Mouse (Mus musculus): ENCODE data around the gene Kank1.

The Kank1 gene

GRCm38 (mm10) chr19:25253198-25253597, 16.4 kb downstream of the Kank1 start:
- no peak for DNase-seq

DNA sequence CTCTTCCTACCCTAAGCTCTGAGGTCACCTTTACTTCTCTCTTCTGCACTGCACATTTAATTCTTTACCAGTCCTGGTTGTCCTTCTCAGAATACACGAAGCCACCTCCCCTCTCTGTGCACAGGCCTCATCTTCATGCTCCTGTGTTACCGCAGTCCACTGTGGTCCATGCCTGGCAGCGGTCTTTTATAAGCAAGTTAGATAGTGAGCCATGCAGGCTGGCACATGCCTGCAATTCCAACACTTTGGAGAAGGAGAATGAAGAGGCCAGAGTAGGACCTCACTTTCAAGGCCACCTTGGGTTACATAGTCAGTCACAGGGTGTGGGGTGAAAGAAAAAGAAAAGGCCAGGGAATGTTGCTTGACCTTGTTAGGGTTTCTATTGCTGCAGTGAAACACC, 16.9 kb downstream of the Kank1 start:
- no peak for DNase-seq

- no peak for DNase-seq
These were observed 21.5 kb downstream of the Kank1 start for GRCm38 (mm10) chr19:25258321-25258720.

GRCm38 (mm10) chr19:25266181-25266580, 29.4 kb downstream of the Kank1 start:
- no peak for DNase-seq

DNA sequence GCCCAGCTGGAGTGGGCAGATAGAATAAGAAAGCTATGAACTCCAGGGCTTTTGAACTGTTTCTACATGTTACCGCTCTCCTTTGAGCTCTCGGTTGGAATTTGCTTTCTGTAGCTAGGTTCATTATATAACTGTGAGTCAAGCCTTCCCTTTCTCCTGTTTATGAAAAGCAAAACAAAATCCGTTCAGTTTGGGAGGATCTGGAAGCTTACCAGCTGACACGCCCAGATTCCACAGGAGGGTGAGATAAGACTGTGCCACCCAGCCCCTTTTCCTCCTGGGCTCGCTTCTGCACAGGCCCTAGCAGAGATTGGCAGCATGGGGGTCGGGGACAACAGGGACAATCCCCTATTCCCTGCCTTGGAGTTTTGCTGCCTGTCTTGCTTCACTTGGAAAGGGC, 30.5 kb downstream of the Kank1 start:
- no peak for DNase-seq

GRCm38 (mm10) chr19:25268532-25268931, 31.8 kb downstream of the Kank1 start:
- no peak for DNase-seq

DNA sequence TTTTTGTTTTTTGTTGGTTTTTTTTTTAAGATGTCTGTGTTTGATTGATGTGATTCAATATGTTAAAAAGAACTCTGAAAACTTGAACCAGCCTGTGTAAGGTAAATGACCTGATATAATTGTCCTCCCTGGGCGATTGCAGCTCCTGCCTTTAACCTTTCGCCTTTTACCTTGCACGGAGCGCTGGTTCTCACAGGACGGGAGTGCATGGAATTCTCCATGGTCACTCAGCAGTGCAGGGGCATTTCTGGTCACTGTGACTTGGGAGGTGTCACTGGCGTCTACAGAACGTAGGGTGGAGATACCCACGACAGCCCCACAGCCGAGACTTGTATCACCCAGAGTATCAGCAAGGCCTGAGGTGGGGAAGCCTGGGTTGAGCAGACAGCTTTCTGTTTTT, 34.8 kb downstream of the Kank1 start:
- DNase-seq = no peak

DNA sequence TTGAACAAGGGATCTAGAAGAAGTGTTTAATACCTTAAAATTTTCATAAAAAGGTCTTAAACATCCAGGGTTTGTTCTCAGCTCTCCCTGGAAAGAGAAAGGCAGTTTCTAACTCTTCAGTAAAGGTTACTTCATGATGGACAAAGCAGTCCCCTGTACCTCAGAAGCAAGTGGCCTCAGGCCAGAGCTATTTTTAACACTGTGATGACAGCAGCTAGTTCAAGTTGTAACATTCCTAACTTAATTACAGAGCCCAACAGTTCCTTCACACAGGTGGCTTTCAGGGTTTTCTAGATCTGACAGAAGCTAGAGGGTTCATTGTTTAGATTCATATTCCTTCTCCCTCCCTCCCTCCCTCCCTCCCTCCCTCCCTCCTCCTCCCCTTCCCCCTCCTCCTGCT, 36.4 kb downstream of the Kank1 start:
- no peak for DNase-seq

DNA sequence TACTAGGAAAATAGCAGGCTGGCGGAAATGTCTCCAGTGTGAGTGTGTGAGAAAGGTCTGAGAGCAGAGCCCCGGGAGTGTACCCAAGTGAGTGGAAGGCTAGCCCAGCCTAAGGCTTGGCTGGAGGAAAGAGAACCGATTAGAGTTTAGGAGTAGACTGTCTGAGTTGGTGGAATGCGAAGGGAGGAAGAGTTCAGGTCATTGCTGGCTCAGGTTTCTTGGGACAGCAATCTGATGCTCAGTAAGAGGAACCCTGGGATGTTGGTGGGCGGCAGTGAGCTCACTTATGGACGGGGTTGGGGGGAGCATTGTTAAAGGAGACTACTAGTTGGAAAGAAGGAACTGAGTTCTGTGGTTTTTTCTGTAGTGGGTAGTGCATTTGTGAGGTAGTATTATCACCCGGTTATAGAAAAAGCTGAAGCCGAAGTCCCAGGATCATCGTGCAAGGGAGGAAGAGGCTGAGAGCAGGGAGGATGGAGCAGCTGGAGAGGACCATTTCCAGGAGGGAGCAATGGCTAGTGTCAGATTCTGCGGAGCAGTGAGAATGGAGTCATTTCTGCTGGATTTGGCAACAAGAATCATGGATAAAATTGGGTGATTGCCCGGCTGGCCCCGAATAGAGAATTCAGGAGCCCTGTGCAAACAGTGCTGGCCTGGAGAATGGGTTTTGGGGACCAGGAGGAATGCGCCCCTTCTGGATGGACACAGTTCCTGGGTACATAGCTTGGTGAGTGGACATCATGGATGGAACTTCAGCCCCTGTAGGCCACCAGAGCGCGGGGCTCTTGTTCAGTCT, 40.0 kb downstream of the Kank1 start:
- no peak for DNase-seq

DNA sequence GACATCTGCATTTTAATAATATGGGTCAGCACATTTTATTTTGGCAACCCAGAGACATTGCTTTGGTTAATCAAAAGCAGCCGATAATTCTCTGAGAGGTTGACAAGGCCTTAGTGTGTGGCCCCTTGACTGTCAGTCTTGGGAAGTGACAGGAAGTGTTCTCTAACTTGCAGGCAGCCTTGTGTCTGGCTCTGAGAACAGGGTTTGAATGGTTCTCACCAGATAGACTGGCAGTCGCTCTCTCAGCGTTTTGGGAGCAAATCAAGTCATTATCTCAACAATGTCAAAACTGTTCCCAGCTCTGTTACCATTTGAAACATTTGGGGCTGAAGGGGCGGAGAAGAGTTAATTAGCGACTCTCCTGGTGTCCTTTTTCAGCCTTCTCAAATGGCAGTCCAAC, 41.0 kb downstream of the Kank1 start:
- DNase-seq = no peak

- no peak for DNase-seq
These were observed 42.8 kb downstream of the Kank1 start for GRCm38 (mm10) chr19:25279603-25280002.

- no peak for DNase-seq
These were observed 46.9 kb downstream of the Kank1 start for GRCm38 (mm10) chr19:25283665-25284064.

GRCm38 (mm10) chr19:25285756-25286538, 49.2 kb downstream of the Kank1 start:
- no peak for DNase-seq

DNA sequence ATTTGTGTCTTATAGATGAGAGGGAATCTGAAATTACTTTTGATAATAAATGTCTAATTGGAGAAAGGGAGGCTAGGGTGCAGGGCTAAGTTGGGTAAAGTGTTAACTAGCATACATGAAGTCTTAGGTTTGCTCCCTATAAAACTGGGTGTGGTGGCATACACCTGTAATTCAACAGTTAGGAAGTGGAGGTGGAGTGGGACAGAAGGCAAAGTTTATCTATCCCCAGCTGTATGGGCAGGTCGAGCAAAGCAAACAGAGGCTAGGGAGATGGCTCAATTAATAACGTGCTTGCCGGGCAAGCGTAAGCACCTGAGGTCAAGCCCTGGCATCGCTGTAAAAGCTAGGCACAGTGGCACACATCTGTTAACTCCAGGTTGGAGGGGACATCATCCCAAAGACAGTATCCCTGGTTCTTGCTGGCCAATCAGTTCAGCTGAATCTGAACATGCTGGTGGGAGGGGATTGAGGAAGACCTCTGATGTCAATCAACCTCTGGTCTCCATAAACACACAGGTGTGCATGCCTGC, 54.3 kb downstream of the Kank1 start:
- no peak for DNase-seq

DNA sequence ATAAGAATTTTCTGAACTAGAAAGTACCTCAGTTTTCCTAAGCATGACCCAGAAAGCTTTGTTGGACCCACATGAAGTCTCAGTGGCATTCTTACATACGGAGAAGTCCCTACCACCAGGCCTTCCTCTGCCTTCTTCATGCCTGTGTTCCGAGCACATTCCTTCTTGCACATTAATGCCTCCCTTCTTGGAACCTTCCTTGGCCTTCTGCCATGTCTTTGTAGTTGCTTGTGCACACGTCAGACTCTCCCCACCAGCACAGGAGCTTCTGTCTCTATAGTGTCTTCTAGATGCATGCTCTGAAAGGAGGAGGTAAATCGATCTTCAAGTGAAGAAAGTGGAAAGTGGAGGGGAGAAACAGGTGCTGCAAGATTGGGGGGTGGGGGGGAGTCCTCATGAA, 58.4 kb downstream of the Kank1 start:
- DNase-seq = no peak

DNA sequence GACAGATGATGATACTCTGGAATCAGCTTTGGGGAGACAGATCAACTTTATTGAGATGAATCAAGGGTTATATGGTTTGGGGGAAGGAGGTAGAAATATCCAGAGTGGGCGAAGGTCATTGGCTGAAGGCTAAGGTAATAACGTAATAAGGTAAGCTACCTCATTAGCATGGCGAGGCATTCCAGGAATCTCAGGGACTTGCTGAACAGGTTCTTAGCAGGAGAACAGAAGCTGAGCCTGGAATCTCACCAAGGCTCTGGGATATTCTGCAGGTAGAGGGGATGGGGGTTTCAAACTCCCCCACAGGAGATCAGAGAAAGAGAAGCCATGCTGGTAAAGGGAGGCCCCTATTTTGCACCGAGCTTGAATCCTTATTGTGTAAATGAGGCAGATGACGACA, 60.5 kb downstream of the Kank1 start:
- no peak for DNase-seq

GRCm38 (mm10) chr19:25299852-25300670, 63.3 kb downstream of the Kank1 start:
- no peak for DNase-seq

- no peak for DNase-seq
These were observed 64.4 kb downstream of the Kank1 start for GRCm38 (mm10) chr19:25301189-25301588.

DNA sequence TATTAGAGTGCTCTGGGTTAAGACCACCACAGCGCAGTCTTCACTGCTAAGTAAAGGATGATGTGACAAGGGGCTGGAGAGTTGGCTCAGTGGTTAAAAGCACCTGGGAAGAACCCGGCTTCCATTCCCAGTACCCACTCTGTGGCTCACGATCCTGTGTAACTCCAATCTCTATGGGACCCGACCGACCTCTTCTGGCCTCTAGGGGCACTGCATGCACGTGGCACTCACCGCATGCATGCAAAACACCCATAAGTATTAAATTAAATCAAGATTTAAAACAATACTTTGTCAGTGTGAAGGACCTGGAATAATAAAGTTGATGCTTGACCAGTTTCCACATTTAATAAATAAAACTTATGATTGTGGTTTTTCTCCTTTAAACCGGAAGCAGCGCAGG, 69.5 kb downstream of the Kank1 start:
- no peak for DNase-seq

- DNase-seq = no peak
These were observed 71.4 kb downstream of the Kank1 start for GRCm38 (mm10) chr19:25308156-25308555.

DNA sequence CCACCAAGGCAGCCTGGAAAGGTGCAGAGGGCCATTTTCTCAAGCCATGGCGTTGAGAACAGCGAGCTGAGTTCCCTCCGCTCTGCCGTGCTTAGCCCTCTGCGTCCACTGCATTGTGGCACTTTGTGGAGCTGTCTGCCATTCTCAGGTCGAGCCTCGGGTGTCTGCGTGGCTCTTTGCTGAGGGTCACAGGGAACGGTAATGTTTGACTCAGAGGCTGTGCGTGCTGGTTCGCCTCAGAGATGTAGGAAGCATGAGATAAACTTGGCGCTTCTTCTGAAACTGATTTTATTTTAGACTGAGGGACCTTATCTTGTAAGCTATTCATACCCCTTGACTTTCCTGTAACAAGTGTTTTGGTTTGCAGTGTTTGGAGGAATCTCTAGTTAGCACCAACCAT, 72.0 kb downstream of the Kank1 start:
- DNase-seq = no peak

DNA sequence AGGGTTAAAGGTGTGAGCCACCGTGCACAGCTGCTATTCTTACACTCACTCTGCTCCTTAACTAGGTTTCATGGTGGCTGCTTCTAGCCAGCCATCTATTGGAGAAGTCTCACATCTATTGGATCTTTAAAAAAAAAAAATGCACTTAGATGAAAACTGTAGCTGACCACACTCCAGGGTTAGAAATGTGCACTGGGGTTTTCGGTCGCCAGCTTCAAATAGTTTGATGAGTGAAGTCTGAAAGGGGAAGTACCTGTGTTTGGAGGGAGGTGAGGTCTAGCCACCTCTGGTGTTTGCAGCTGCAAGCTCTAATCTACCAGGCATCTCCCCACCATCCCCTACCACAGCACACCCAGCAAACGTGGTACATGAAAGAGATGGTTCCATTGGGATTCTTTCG, 74.2 kb downstream of the Kank1 start:
- DNase-seq = no peak

DNA sequence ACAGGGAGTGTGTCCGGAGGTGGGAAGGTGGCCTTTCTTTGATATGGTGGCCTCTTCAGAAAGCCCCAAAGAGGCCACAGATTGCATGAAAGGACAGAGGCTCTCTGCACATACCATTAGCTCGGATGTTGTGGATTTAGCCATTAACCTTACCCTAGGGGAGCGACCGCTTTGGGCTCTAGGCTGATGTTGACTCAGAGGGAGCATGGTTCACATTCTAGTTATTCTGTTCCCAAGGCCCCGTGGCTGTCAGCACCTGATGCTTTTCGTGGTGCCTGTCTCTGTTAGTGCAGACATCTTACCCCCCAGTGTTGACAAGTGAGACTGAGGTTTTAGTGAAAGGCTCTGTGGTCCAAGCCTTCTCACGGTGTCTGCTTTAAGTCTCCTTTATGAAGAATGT, 74.9 kb downstream of the Kank1 start:
- peak; percentile 23 for DNase-seq
